Mouse (Mus musculus): ENCODE measurements around the gene Aebp2. TPM values are rescaled to one million over a fixed set of nuclear protein-coding genes. Genes with fewer than 3 reads are reported as not detected.

Aebp2 gene
- polyA plus RNA-seq, 2 experiments = 23.3 to 67.4 TPM

DNA sequence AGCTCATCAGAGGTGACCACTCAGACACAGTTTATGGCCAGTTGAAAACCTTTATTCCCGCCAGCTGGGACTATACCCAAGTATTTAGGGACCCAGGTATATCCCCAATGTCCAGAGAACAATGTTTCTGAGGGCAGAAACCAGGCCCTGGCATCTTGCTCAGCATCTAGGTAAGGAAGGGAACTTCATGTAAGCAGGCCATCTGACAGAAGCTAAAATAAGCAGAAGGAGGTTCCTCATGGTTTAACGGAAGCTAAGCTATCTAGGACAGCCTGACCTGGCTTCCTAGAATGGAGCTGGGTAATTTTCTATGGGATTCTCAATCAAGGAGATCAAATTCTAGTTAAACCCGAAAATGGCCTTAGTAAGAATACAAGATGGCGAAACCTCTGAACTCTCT, 12.9 kb upstream of the Aebp2 start:
- Histone ChIP-seq H3K4me3 (replicated peaks; ENCODE audit: low read length) (no peak overlapping the region), H3K36me3 (ENCODE audit: control insufficient read depth, insufficient read depth, low read length) (no peaks in the 10 kb centered on the region), H3K27ac (replicated peaks; ENCODE audit: low read depth, low read length) (no peak overlapping the region), H3K27me3 (ENCODE audit: control insufficient read depth, insufficient read depth, low read length) (no peaks in the 10 kb centered on the region), H3K9ac (ENCODE audit: low read depth, low read length, severe bottlenecking) (no peak overlapping the region), H3K4me1 (ENCODE audit: control insufficient read depth, insufficient read depth, low read length) (0 out of 2 replicates have a peak, but pooled peaks cover 10% of the 10 kb centered on the region), H3K9me3 (ENCODE audit: control insufficient read depth, low read length) (no peaks in the 10 kb centered on the region), H3K4me2 (replicated peaks; ENCODE audit: low read depth, low read length, severe bottlenecking) (no peak overlapping the region)
- DNase-seq (ENCODE audit: low spot score) (no peak), ATAC-seq (ENCODE audit: low FRiP score, low read depth) (no peak)
- 85% methylated on average over 4 of the region's 4 CpGs for WGBS
- no peak for TF ChIP-seq POLR2A (IDR thresholded peaks at IDR 0.05; ENCODE audit: borderline replicate concordance, extremely low read depth, insufficient read depth, insufficient read length)

GRCm38 (mm10) chr6:140610117-140610516, 12.3 kb upstream of the Aebp2 start:
- no peak for TF ChIP-seq POLR2A (IDR thresholded peaks at IDR 0.05; ENCODE audit: borderline replicate concordance, extremely low read depth, insufficient read depth, insufficient read length)
- DNase-seq (ENCODE audit: low spot score) = no peak
- Histone ChIP-seq H3K9ac (ENCODE audit: low read depth, low read length, severe bottlenecking) (no peak overlapping the region), H3K27me3 (ENCODE audit: control insufficient read depth, insufficient read depth, low read length) (no peaks in the 10 kb centered on the region), H3K4me1 (ENCODE audit: control insufficient read depth, insufficient read depth, low read length) (0 out of 2 replicates have a peak, but pooled peaks cover 6% of the 10 kb centered on the region), H3K4me2 (replicated peaks; ENCODE audit: low read depth, low read length, severe bottlenecking) (no peak overlapping the region), H3K9me3 (ENCODE audit: control insufficient read depth, low read length) (no peaks in the 10 kb centered on the region), H3K36me3 (ENCODE audit: control insufficient read depth, insufficient read depth, low read length) (no peaks in the 10 kb centered on the region), H3K27ac (replicated peaks; ENCODE audit: low read depth, low read length) (no peak overlapping the region), H3K4me3 (replicated peaks; ENCODE audit: low read length) (no peak overlapping the region)
- 79% methylated on average over 5 of the region's 5 CpGs for WGBS
- no peak for ATAC-seq (ENCODE audit: low FRiP score, low read depth)

- H3K4me3 ChIP-seq (replicated peaks; ENCODE audit: low read length) = no peak overlapping the region
- DNase-seq (ENCODE audit: low spot score) = peak; percentile 47
- H3K36me3 ChIP-seq (ENCODE audit: control insufficient read depth, insufficient read depth, low read length) = no peaks in the 10 kb centered on the region
- H3K9me3 ChIP-seq (ENCODE audit: control insufficient read depth, low read length) = no peaks in the 10 kb centered on the region
- WGBS = 45% methylated on average over 4 of the region's 4 CpGs
- ATAC-seq (ENCODE audit: low FRiP score, low read depth) = no peak
- no peak overlapping the region for H3K9ac ChIP-seq (ENCODE audit: low read depth, low read length, severe bottlenecking)
- 0 out of 2 replicates have a peak, but pooled peaks cover 6% of the 10 kb centered on the region for H3K4me1 ChIP-seq (ENCODE audit: control insufficient read depth, insufficient read depth, low read length)
- no peaks in the 10 kb centered on the region for H3K27me3 ChIP-seq (ENCODE audit: control insufficient read depth, insufficient read depth, low read length)
- H3K4me2 ChIP-seq (replicated peaks; ENCODE audit: low read depth, low read length, severe bottlenecking) = no peak overlapping the region
- no peak for TF ChIP-seq POLR2A (IDR thresholded peaks at IDR 0.05; ENCODE audit: borderline replicate concordance, extremely low read depth, insufficient read depth, insufficient read length)
- H3K27ac ChIP-seq (replicated peaks; ENCODE audit: low read depth, low read length) = peak overlapping the region; percentile 80
These were observed 11.2 kb upstream of the Aebp2 start for GRCm38 (mm10) chr6:140611282-140611681.

DNA sequence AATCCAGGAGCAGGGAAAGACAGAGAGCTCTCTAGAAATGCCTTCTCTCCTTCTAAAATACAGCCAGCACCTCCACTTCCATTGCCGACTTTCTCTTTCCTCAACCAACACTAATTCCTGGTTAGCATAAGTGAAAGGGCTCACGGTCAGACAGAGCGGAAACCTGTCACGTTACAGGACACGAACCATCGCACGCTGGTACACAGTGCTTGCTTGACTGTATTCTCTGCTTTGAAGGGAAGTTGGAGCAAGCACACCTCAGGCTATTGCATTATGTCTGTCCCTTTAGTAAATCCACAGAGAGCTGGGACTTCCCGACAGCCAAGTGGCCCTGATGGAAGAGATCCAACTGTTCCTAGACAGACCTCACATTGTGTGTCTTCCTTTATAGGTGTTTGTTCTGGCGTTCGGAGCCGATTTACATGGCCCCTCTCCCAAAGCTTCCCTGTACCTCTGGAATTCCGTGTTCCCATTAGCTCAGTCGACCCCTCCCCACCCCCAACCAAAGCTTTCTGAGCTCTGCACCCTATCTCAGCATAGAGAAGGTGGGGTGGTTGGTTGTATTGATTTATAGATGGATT, 10.5 kb upstream of the Aebp2 start:
- ATAC-seq (ENCODE audit: low FRiP score, low read depth) (no peak), DNase-seq (ENCODE audit: low spot score) (peak; percentile 38)
- H3K4me1 ChIP-seq (ENCODE audit: control insufficient read depth, insufficient read depth, low read length) = 0 out of 2 replicates have a peak, but pooled peaks cover 6% of the 10 kb centered on the region
- peak overlapping the region; percentile 80 for H3K27ac ChIP-seq (replicated peaks; ENCODE audit: low read depth, low read length)
- no peak overlapping the region for H3K9ac ChIP-seq (ENCODE audit: low read depth, low read length, severe bottlenecking)
- H3K4me3 ChIP-seq (replicated peaks; ENCODE audit: low read length) = no peak overlapping the region
- no peaks in the 10 kb centered on the region for H3K36me3 ChIP-seq (ENCODE audit: control insufficient read depth, insufficient read depth, low read length)
- H3K27me3 ChIP-seq (ENCODE audit: control insufficient read depth, insufficient read depth, low read length) = no peaks in the 10 kb centered on the region
- no peak overlapping the region for H3K4me2 ChIP-seq (replicated peaks; ENCODE audit: low read depth, low read length, severe bottlenecking)
- H3K9me3 ChIP-seq (ENCODE audit: control insufficient read depth, low read length) = no peaks in the 10 kb centered on the region
- TF ChIP-seq POLR2A (IDR thresholded peaks at IDR 0.05; ENCODE audit: borderline replicate concordance, extremely low read depth, insufficient read depth, insufficient read length) = no peak
- 73% methylated on average over 13 of the region's 13 CpGs for WGBS

GRCm38 (mm10) chr6:140613822-140614221, 8.6 kb upstream of the Aebp2 start:
- H3K9me3 ChIP-seq (ENCODE audit: control insufficient read depth, low read length) = no peaks in the 10 kb centered on the region
- H3K27me3 ChIP-seq (ENCODE audit: control insufficient read depth, insufficient read depth, low read length) = no peaks in the 10 kb centered on the region
- no peak overlapping the region for H3K9ac ChIP-seq (ENCODE audit: low read depth, low read length, severe bottlenecking)
- TF ChIP-seq POLR2A (IDR thresholded peaks at IDR 0.05; ENCODE audit: borderline replicate concordance, extremely low read depth, insufficient read depth, insufficient read length) = no peak
- no peak overlapping the region for H3K4me2 ChIP-seq (replicated peaks; ENCODE audit: low read depth, low read length, severe bottlenecking)
- 0 out of 2 replicates have a peak, but pooled peaks cover 6% of the 10 kb centered on the region for H3K4me1 ChIP-seq (ENCODE audit: control insufficient read depth, insufficient read depth, low read length)
- DNase-seq (ENCODE audit: low spot score) = no peak
- 69% methylated on average over 3 of the region's 3 CpGs for WGBS
- no peaks in the 10 kb centered on the region for H3K36me3 ChIP-seq (ENCODE audit: control insufficient read depth, insufficient read depth, low read length)
- H3K4me3 ChIP-seq (replicated peaks; ENCODE audit: low read length) = no peak overlapping the region
- H3K27ac ChIP-seq (replicated peaks; ENCODE audit: low read depth, low read length) = no peak overlapping the region
- ATAC-seq (ENCODE audit: low FRiP score, low read depth) = no peak

Measured in limb, embryonic 14.5 days (tissue).